Mouse (Mus musculus) ovary, postnatal 10 days (tissue): ENCODE measurements around the gene Gm38100.

Source experiments
- DNase-seq: peaks from one replicate; pipeline ENCODE4 v3.0.0; 2022; ENCODE audit warnings: low spot score

Gm38100 gene

DNA sequence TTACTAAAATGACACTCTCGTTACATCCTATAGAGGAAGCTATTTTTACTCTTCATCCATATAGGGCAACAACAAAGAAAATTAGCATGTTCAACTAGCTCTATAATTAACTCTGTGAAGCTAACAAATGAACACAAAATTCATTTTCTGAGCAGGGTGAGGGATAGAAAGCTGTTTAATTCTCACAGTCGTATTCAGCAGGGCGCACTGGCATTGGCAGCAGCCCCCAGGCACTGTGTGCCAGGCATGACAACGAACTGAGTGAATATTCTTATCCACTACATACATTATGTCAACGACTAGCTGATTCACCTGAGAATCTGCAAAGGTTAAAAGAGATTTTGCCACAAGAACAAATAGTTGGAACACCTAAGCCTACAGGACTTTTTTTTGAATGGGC, 50.6 kb downstream of the Gm38100 start:
- DNase-seq: no peak
